ENCODE assay signal across 8 mouse cellular contexts in genomic region chr4:136179456-136179855, GRCm38 (mm10). TPM values are rescaled to one million over a fixed set of nuclear protein-coding genes. Genes with fewer than 3 reads are reported as not detected.
DNase-seq lines count a peak whose midpoint lies in the region; ATAC-seq lines count a peak whose summit lies in the region.

No protein-coding gene starts in this region.

- no peak overlapping the region for H3K4me2 ChIP-seq in forebrain, embryonic 12.5 days
- peak overlapping the region; percentile 50; the same call in 1 of the 2 replicates for H3K4me2 ChIP-seq in midbrain, embryonic 12.5 days (replicated peaks)
- no peak overlapping the region; the same call in 1 of the 2 replicates for H3K4me2 ChIP-seq in midbrain, embryonic 16.5 days (ENCODE audit: low read length)
- peak overlapping the region; percentile 91 for H3K4me2 ChIP-seq in liver, embryonic 12.5 days
- H3K4me2 ChIP-seq in neural tube, embryonic 13.5 days = peak overlapping the region; percentile 59

- no peak overlapping the region for H3K27ac ChIP-seq in forebrain, embryonic 10.5 days
- no peak overlapping the region for H3K27ac ChIP-seq in forebrain, embryonic 12.5 days
- H3K27ac ChIP-seq in midbrain, embryonic 12.5 days (replicated peaks) = no peak overlapping the region
- no peak overlapping the region for H3K27ac ChIP-seq in midbrain, embryonic 16.5 days (ENCODE audit: low read length)
- H3K27ac ChIP-seq in liver, embryonic 12.5 days = peak overlapping the region; percentile 99
- H3K27ac ChIP-seq in neural tube, embryonic 13.5 days (replicated peaks) = no peak overlapping the region

- no peak for ATAC-seq in forebrain, embryonic 12.5 days (ENCODE audit: low FRiP score)
- ATAC-seq in midbrain, embryonic 12.5 days (ENCODE audit: low FRiP score, low read depth) = no peak
- ATAC-seq in midbrain, embryonic 16.5 days = no peak
- ATAC-seq in liver, embryonic 12.5 days = no peak
- ATAC-seq in neural tube, embryonic 13.5 days (ENCODE audit: low read depth) = no peak

- H3K9me3 ChIP-seq in forebrain, embryonic 10.5 days = no peaks in the 10 kb centered on the region
- H3K9me3 ChIP-seq in forebrain, embryonic 12.5 days = no peaks in the 10 kb centered on the region
- H3K9me3 ChIP-seq in midbrain, embryonic 12.5 days = no peaks in the 10 kb centered on the region
- H3K9me3 ChIP-seq in midbrain, embryonic 16.5 days (replicated peaks; ENCODE audit: control insufficient read depth, low read length, poor library complexity, severe bottlenecking) = no peaks in the 10 kb centered on the region
- H3K9me3 ChIP-seq in liver, embryonic 12.5 days (replicated peaks) = no peaks in the 10 kb centered on the region
- H3K9me3 ChIP-seq in neural tube, embryonic 13.5 days = no peaks in the 10 kb centered on the region

- peak overlapping the region; percentile 45; the same call in 1 of the 2 replicates for H3K4me3 ChIP-seq in forebrain, embryonic 10.5 days
- no peak overlapping the region for H3K4me3 ChIP-seq in forebrain, embryonic 12.5 days (replicated peaks)
- H3K4me3 ChIP-seq in midbrain, embryonic 12.5 days = no peak overlapping the region
- no peak overlapping the region for H3K4me3 ChIP-seq in midbrain, embryonic 16.5 days (ENCODE audit: low read depth, low read length)
- peak overlapping the region; percentile 84 for H3K4me3 ChIP-seq in liver, embryonic 12.5 days
- no peak overlapping the region for H3K4me3 ChIP-seq in neural tube, embryonic 13.5 days

- WGBS in forebrain, embryonic 10.5 days = 92% methylated on average over 7 of the region's 7 CpGs
- 89% methylated on average over 7 of the region's 7 CpGs for WGBS in forebrain, embryonic 12.5 days
- 84% methylated on average over 7 of the region's 7 CpGs for WGBS in midbrain, embryonic 12.5 days
- WGBS in midbrain, embryonic 16.5 days = 90% methylated on average over 7 of the region's 7 CpGs
- WGBS in liver, embryonic 12.5 days (ENCODE audit: insufficient replicate concordance) = 60% methylated on average over 7 of the region's 7 CpGs
- 89% methylated on average over 7 of the region's 7 CpGs for WGBS in neural tube, embryonic 13.5 days

- no peak for DNase-seq in forebrain, embryonic 10.5 days (ENCODE audit: extremely low spot score, low spot score)
- DNase-seq in cerebellum, adult 11 months = no peak
- DNase-seq in right cerebral cortex, postnatal 4 days = no peak

- H3K36me3 ChIP-seq in forebrain, embryonic 10.5 days (replicated peaks) = peaks cover 65% of the 10 kb centered on the region
- H3K36me3 ChIP-seq in forebrain, embryonic 12.5 days (replicated peaks) = peaks cover 10% of the 10 kb centered on the region
- 0 out of 2 replicates have a peak, but pooled peaks cover 3% of the 10 kb centered on the region for H3K36me3 ChIP-seq in midbrain, embryonic 12.5 days
- H3K36me3 ChIP-seq in midbrain, embryonic 16.5 days (ENCODE audit: control insufficient read depth, insufficient read depth, low read length) = no peaks in the 10 kb centered on the region
- H3K36me3 ChIP-seq in liver, embryonic 12.5 days = peaks cover 94% of the 10 kb centered on the region
- no peaks in the 10 kb centered on the region for H3K36me3 ChIP-seq in neural tube, embryonic 13.5 days

- peaks cover 11% of the 10 kb centered on the region for H3K27me3 ChIP-seq in forebrain, embryonic 10.5 days (ENCODE audit: poor library complexity, severe bottlenecking)
- H3K27me3 ChIP-seq in forebrain, embryonic 12.5 days = no peaks in the 10 kb centered on the region
- no peaks in the 10 kb centered on the region; the same call in 1 of the 2 replicates for H3K27me3 ChIP-seq in midbrain, embryonic 12.5 days
- no peaks in the 10 kb centered on the region for H3K27me3 ChIP-seq in midbrain, embryonic 16.5 days (ENCODE audit: control insufficient read depth, insufficient read depth, low read depth, low read length)
- no peaks in the 10 kb centered on the region for H3K27me3 ChIP-seq in liver, embryonic 12.5 days (replicated peaks)
- H3K27me3 ChIP-seq in neural tube, embryonic 13.5 days = no peaks in the 10 kb centered on the region

- peaks cover 65% of the 10 kb centered on the region for H3K4me1 ChIP-seq in forebrain, embryonic 10.5 days
- peaks cover 56% of the 10 kb centered on the region for H3K4me1 ChIP-seq in forebrain, embryonic 12.5 days
- peaks cover 57% of the 10 kb centered on the region for H3K4me1 ChIP-seq in midbrain, embryonic 12.5 days
- H3K4me1 ChIP-seq in midbrain, embryonic 16.5 days (ENCODE audit: control insufficient read depth, insufficient read depth, low read length) = no peaks in the 10 kb centered on the region
- peaks cover 88% of the 10 kb centered on the region for H3K4me1 ChIP-seq in liver, embryonic 12.5 days
- H3K4me1 ChIP-seq in neural tube, embryonic 13.5 days (replicated peaks) = peaks cover 39% of the 10 kb centered on the region

- no peak overlapping the region for H3K9ac ChIP-seq in forebrain, embryonic 12.5 days
- H3K9ac ChIP-seq in midbrain, embryonic 12.5 days (replicated peaks) = no peak overlapping the region
- H3K9ac ChIP-seq in midbrain, embryonic 16.5 days (ENCODE audit: low read depth, low read length) = no peak overlapping the region
- H3K9ac ChIP-seq in liver, embryonic 12.5 days = peak overlapping the region; percentile 100
- no peak overlapping the region for H3K9ac ChIP-seq in neural tube, embryonic 13.5 days

RNA-seq across cellular contexts. Expression of gene E2f2, which starts 7.3 kb away (rescaled TPM):
- polyA plus RNA-seq in forebrain, embryonic 10.5 days (2016; fragmentation: Nextera tagmentation; extraction: Ambion mirVana) = 10.3 and 11.4 TPM in 2 replicates
- 13.4 and 14.6 TPM in 2 replicates for polyA plus RNA-seq in forebrain, embryonic 12.5 days (2016; fragmentation: Nextera tagmentation; extraction: Ambion mirVana)
- 10.0 and 10.7 TPM in 2 replicates for polyA plus RNA-seq in midbrain, embryonic 12.5 days (2016; fragmentation: Nextera tagmentation; extraction: Ambion mirVana)
- polyA plus RNA-seq in midbrain, embryonic 16.5 days (2015; fragmentation: Nextera tagmentation; extraction: Ambion mirVana) = 1.4 and 1.6 TPM in 2 replicates
- polyA plus RNA-seq in liver, embryonic 12.5 days (2016; fragmentation: Nextera tagmentation; extraction: Ambion mirVana) = 63.4 and 69.1 TPM in 2 replicates
- polyA plus RNA-seq in neural tube, embryonic 13.5 days (2015; fragmentation: Nextera tagmentation; extraction: Ambion mirVana) = 2.5 and 3.3 TPM in 2 replicates

RNA-seq across cellular contexts. Expression of gene Asap3, which starts 26.7 kb away (rescaled TPM):
- polyA plus RNA-seq in forebrain, embryonic 10.5 days (2016; fragmentation: Nextera tagmentation; extraction: Ambion mirVana) = 4.7 and 5.2 TPM in 2 replicates
- polyA plus RNA-seq in forebrain, embryonic 12.5 days (2016; fragmentation: Nextera tagmentation; extraction: Ambion mirVana) = 5.9 and 6.4 TPM in 2 replicates
- 8.2 and 8.9 TPM in 2 replicates for polyA plus RNA-seq in midbrain, embryonic 12.5 days (2016; fragmentation: Nextera tagmentation; extraction: Ambion mirVana)
- polyA plus RNA-seq in midbrain, embryonic 16.5 days (2015; fragmentation: Nextera tagmentation; extraction: Ambion mirVana) = 4.5 and 5.1 TPM in 2 replicates
- polyA plus RNA-seq in liver, embryonic 12.5 days (2016; fragmentation: Nextera tagmentation; extraction: Ambion mirVana) = 1.5 and 1.9 TPM in 2 replicates
- polyA plus RNA-seq in neural tube, embryonic 13.5 days (2015; fragmentation: Nextera tagmentation; extraction: Ambion mirVana) = 8.6 and 8.8 TPM in 2 replicates

RNA-seq across cellular contexts. Expression of gene Id3, which starts 36.2 kb away (rescaled TPM):
- 488 and 529 TPM in 2 replicates for polyA plus RNA-seq in forebrain, embryonic 10.5 days (2016; fragmentation: Nextera tagmentation; extraction: Ambion mirVana)
- polyA plus RNA-seq in forebrain, embryonic 12.5 days (2016; fragmentation: Nextera tagmentation; extraction: Ambion mirVana) = 173 and 228 TPM in 2 replicates
- polyA plus RNA-seq in midbrain, embryonic 12.5 days (2016; fragmentation: Nextera tagmentation; extraction: Ambion mirVana) = 355 and 390 TPM in 2 replicates
- polyA plus RNA-seq in midbrain, embryonic 16.5 days (2015; fragmentation: Nextera tagmentation; extraction: Ambion mirVana) = 110 and 114 TPM in 2 replicates
- polyA plus RNA-seq in liver, embryonic 12.5 days (2016; fragmentation: Nextera tagmentation; extraction: Ambion mirVana) = 80.9 and 88.1 TPM in 2 replicates
- 235 and 273 TPM in 2 replicates for polyA plus RNA-seq in neural tube, embryonic 13.5 days (2015; fragmentation: Nextera tagmentation; extraction: Ambion mirVana)

Comparison
In these comparisons a context has a peak if more than half of its experiments do, and no peak if none do; other contexts are left out.
1. H3K4me3 ChIP-seq: peak in forebrain, embryonic 10.5 days (single experiment) and liver, embryonic 12.5 days (single experiment); none in forebrain, embryonic 12.5 days (single experiment), midbrain, embryonic 12.5 days (single experiment), midbrain, embryonic 16.5 days (single experiment) and neural tube, embryonic 13.5 days (single experiment).
2. H3K4me2 ChIP-seq: peak in midbrain, embryonic 12.5 days (single experiment), liver, embryonic 12.5 days (single experiment) and neural tube, embryonic 13.5 days (single experiment); none in forebrain, embryonic 12.5 days (single experiment) and midbrain, embryonic 16.5 days (single experiment).